8 mouse cellular contexts compared by ENCODE assay signal in the genomic region with DNA sequence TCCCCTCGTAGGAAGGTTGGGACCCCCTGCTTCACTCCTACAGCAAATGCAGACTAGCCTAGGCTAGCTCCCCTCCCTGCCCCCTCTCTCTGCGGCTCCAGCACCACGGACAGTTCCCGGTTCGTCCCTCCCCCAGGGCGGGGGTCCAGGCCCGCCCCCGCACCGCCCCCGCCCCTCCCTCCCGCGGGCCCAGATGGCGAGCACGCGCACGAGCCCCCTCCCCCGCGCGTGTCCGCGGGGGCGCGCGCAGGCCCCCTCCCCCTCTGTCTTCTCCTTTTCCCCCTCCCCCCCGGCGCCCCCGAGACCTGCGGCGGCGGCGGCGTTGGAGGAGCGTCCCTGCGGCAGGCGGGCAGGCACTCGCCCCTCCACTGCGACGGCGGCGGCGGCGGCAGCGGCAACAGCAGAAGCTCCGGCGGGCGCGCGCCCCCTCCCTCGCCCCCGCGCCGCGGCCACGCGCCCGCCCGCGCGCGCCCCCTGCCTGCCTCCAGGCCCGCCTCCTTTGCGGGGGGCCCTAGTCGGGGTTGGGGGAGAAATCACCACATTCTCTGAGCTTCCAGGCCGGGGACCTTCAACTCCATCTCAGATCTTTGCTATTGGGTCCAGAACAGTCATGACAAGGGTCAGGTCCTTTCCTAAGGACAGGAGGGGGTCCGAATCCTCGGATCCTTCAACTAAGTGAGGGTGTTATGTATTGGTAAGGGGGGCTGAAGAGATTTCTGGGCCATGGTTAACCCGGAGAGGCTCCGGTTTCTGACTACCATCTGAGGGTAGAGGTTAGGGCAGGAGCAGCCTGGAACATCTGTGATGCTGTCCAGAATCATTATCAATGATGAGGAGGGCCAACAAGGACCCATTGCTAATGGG. TPM values are rescaled to one million over a fixed set of nuclear protein-coding genes. Genes with fewer than 3 reads are reported as not detected.
DNase-seq lines count a peak whose midpoint lies in the region; ATAC-seq and TF ChIP-seq lines count a peak whose summit lies in the region.

No protein-coding gene starts in this region.

- peaks cover 93% of the 10 kb centered on the region for H3K27me3 ChIP-seq in kidney, embryonic 15.5 days
- H3K27me3 ChIP-seq in hindbrain, embryonic 13.5 days: peaks cover 98% of the 10 kb centered on the region
- peaks cover 93% of the 10 kb centered on the region for H3K27me3 ChIP-seq in liver, embryonic 15.5 days

- H3K36me3 ChIP-seq in kidney, embryonic 15.5 days: no peaks in the 10 kb centered on the region
- H3K36me3 ChIP-seq in hindbrain, embryonic 13.5 days: peaks cover 5% of the 10 kb centered on the region
- no peaks in the 10 kb centered on the region for H3K36me3 ChIP-seq in liver, embryonic 15.5 days (replicated peaks)

- ATAC-seq in kidney, embryonic 15.5 days (replicated peaks; ENCODE audit: low FRiP score): peak; percentile 38; the same call in 1 of the 2 replicates
- ATAC-seq in hindbrain, embryonic 13.5 days (ENCODE audit: low FRiP score): peak; percentile 59
- ATAC-seq in liver, embryonic 15.5 days (ENCODE audit: insufficient read depth): no peak

- DNase-seq in kidney, adult 11 months: no peak
- peak; percentile 59 for DNase-seq in MN1 (ENCODE audit: low spot score)
- peak; percentile 74 for DNase-seq in right cerebral cortex, postnatal 14 days
- DNase-seq in c-Kit-positive CD71-positive TER-119-positive erythroid progenitor cells, embryonic 14.5 days (ENCODE audit: low spot score): no peak

- H3K9ac ChIP-seq in kidney, embryonic 15.5 days: peak overlapping the region; percentile 26; the same call in 1 of the 2 replicates
- H3K9ac ChIP-seq in hindbrain, embryonic 13.5 days: peak overlapping the region; percentile 66
- no peak overlapping the region for H3K9ac ChIP-seq in liver, embryonic 15.5 days

- H3K4me3 ChIP-seq in kidney, embryonic 15.5 days (replicated peaks): peak overlapping the region; percentile 51
- H3K4me3 ChIP-seq in cortical plate, adult 2 months (ENCODE audit: insufficient read depth, low read length): peak overlapping the region; percentile 84
- peak overlapping the region; percentile 49 for H3K4me3 ChIP-seq in hindbrain, embryonic 13.5 days
- peak overlapping the region; percentile 39 for H3K4me3 ChIP-seq in liver, embryonic 15.5 days (replicated peaks)

- H3K4me1 ChIP-seq in kidney, embryonic 15.5 days: peaks cover 21% of the 10 kb centered on the region
- 0 out of 2 replicates have a peak, but pooled peaks cover 2% of the 10 kb centered on the region for H3K4me1 ChIP-seq in cortical plate, adult 2 months (ENCODE audit: control insufficient read depth, insufficient read depth, low read length)
- H3K4me1 ChIP-seq in hindbrain, embryonic 13.5 days (replicated peaks): peaks cover 14% of the 10 kb centered on the region
- H3K4me1 ChIP-seq in liver, embryonic 15.5 days (replicated peaks): peaks cover 7% of the 10 kb centered on the region; the same call in 1 of the 2 replicates

- WGBS in kidney, embryonic 15.5 days: 2% methylated on average over 49 of the region's 68 CpGs
- 3% methylated on average over 30 of the region's 68 CpGs for WGBS in hindbrain, embryonic 13.5 days
- 2% methylated on average over 51 of the region's 68 CpGs for WGBS in liver, embryonic 15.5 days (ENCODE audit: insufficient replicate concordance)

- TF ChIP-seq POLR2A in cortical plate, adult 2 months (IDR thresholded peaks at IDR 0.05; ENCODE audit: extremely low read depth, insufficient read depth, low read length): no peak

- no peak overlapping the region for H3K27ac ChIP-seq in kidney, embryonic 15.5 days
- peak overlapping the region; percentile 99 for H3K27ac ChIP-seq in cortical plate, adult 2 months (ENCODE audit: insufficient read depth, low read length)
- H3K27ac ChIP-seq in hindbrain, embryonic 13.5 days: no peak overlapping the region
- H3K27ac ChIP-seq in liver, embryonic 15.5 days (replicated peaks): no peak overlapping the region

- no peak for TF ChIP-seq CTCF in cortical plate, adult 2 months (IDR thresholded peaks at IDR 0.05; ENCODE audit: extremely low read depth, insufficient read depth, low read length)

- no peaks in the 10 kb centered on the region for H3K9me3 ChIP-seq in kidney, embryonic 15.5 days (replicated peaks)
- no peaks in the 10 kb centered on the region for H3K9me3 ChIP-seq in hindbrain, embryonic 13.5 days
- no peaks in the 10 kb centered on the region for H3K9me3 ChIP-seq in liver, embryonic 15.5 days (replicated peaks)

- peak overlapping the region; percentile 86 for H3K4me2 ChIP-seq in kidney, embryonic 15.5 days
- peak overlapping the region; percentile 78 for H3K4me2 ChIP-seq in hindbrain, embryonic 13.5 days
- H3K4me2 ChIP-seq in liver, embryonic 15.5 days: peak overlapping the region; percentile 62

RNA-seq across cellular contexts. Expression of a gene that starts 39.2 kb away (rescaled TPM):
- 1.9 TPM in 1 of 2 replicates, not detected in the other for polyA plus RNA-seq in kidney, embryonic 15.5 days (2015; fragmentation: Nextera tagmentation; extraction: Ambion mirVana)
- 0.75 TPM in 1 of 2 replicates, not detected in the other for polyA plus RNA-seq in cortical plate, adult 2 months (2012; rRNA removed)
- polyA plus RNA-seq in hindbrain, embryonic 13.5 days (2015; fragmentation: Nextera tagmentation; extraction: Ambion mirVana): not detected in 2 replicates
- 0.28 TPM in 1 of 2 replicates, not detected in the other for polyA plus RNA-seq in liver, embryonic 15.5 days (2015; fragmentation: Nextera tagmentation; extraction: Ambion mirVana)

RNA-seq across cellular contexts. Expression of a gene that starts 40.6 kb away (rescaled TPM):
- 43.6 and 53.1 TPM in 2 replicates for polyA plus RNA-seq in kidney, embryonic 15.5 days (2015; fragmentation: Nextera tagmentation; extraction: Ambion mirVana)
- 64.2 and 73.8 TPM in 2 replicates for polyA plus RNA-seq in cortical plate, adult 2 months (2012; rRNA removed)
- 61.8 and 62.5 TPM in 2 replicates for polyA plus RNA-seq in hindbrain, embryonic 13.5 days (2015; fragmentation: Nextera tagmentation; extraction: Ambion mirVana)
- 16.4 and 18.6 TPM in 2 replicates for polyA plus RNA-seq in liver, embryonic 15.5 days (2015; fragmentation: Nextera tagmentation; extraction: Ambion mirVana)

RNA-seq across cellular contexts. Expression of a gene that starts 51.1 kb away (rescaled TPM):
- 0.27 and 0.39 TPM in 2 replicates for polyA plus RNA-seq in kidney, embryonic 15.5 days (2015; fragmentation: Nextera tagmentation; extraction: Ambion mirVana)
- 149 and 162 TPM in 2 replicates for polyA plus RNA-seq in cortical plate, adult 2 months (2012; rRNA removed)
- polyA plus RNA-seq in hindbrain, embryonic 13.5 days (2015; fragmentation: Nextera tagmentation; extraction: Ambion mirVana): 2.2 and 2.6 TPM in 2 replicates
- 0.06 and 0.09 TPM in 2 replicates for polyA plus RNA-seq in liver, embryonic 15.5 days (2015; fragmentation: Nextera tagmentation; extraction: Ambion mirVana)

RNA-seq across cellular contexts. Expression of a gene that starts 51.4 kb away (rescaled TPM):
- 44.5 and 57.4 TPM in 2 replicates for polyA plus RNA-seq in kidney, embryonic 15.5 days (2015; fragmentation: Nextera tagmentation; extraction: Ambion mirVana)
- 15.8 and 16.6 TPM in 2 replicates for polyA plus RNA-seq in cortical plate, adult 2 months (2012; rRNA removed)
- polyA plus RNA-seq in hindbrain, embryonic 13.5 days (2015; fragmentation: Nextera tagmentation; extraction: Ambion mirVana): 18.7 and 19.3 TPM in 2 replicates
- polyA plus RNA-seq in liver, embryonic 15.5 days (2015; fragmentation: Nextera tagmentation; extraction: Ambion mirVana): 920 and 1,009 TPM in 2 replicates

RNA-seq across cellular contexts. Expression of a gene that starts 58.9 kb away (rescaled TPM):
- 31.0 and 41.7 TPM in 2 replicates for polyA plus RNA-seq in kidney, embryonic 15.5 days (2015; fragmentation: Nextera tagmentation; extraction: Ambion mirVana)
- 54.5 and 62.3 TPM in 2 replicates for polyA plus RNA-seq in cortical plate, adult 2 months (2012; rRNA removed)
- 5.4 and 6.0 TPM in 2 replicates for polyA plus RNA-seq in hindbrain, embryonic 13.5 days (2015; fragmentation: Nextera tagmentation; extraction: Ambion mirVana)
- 4.6 and 7.8 TPM in 2 replicates for polyA plus RNA-seq in liver, embryonic 15.5 days (2015; fragmentation: Nextera tagmentation; extraction: Ambion mirVana)

Comparison
In these comparisons a context has a peak if more than half of its experiments do, and no peak if none do; other contexts are left out.
1. DNase-seq: peak in MN1 (single experiment) and right cerebral cortex, postnatal 14 days (single experiment); none in kidney, adult 11 months (single experiment) and c-Kit-positive CD71-positive TER-119-positive erythroid progenitor cells, embryonic 14.5 days (single experiment).
2. RNA of a gene that starts 51.1 kb away (polyA plus RNA-seq): 149 to 162 TPM in cortical plate, adult 2 months; 2.2 to 2.6 TPM in hindbrain, embryonic 13.5 days, 0.27 to 0.39 TPM in kidney, embryonic 15.5 days and 0.06 to 0.09 TPM in liver, embryonic 15.5 days; every median in the first group is over 10 times any median in the second.
3. Peak in every context shown above with its lines, with median percentiles within 50 percentile points of each other: H3K4me2 ChIP-seq and H3K4me3 ChIP-seq.